Mouse (Mus musculus) Patski (cell line): ENCODE measurements around the gene Duxbl3. TPM values are rescaled to one million over a fixed set of nuclear protein-coding genes. Genes with fewer than 3 reads are reported as not detected.

Source experiments
- ATAC-seq: fragments of 100-300 bp; one replicate; pipeline ENCODE4 v1.8.0; 2021
- CTCF ChIA-PET: fragments of 350-600 bp; sonication (Branson Sonifier 250); formaldehyde crosslinking; loops from one replicate; lab custom pipeline; 2022; ENCODE audit warnings: inconsistent platforms; lab: Charles Lee
- POLR2A ChIA-PET: fragments of 350-600 bp; sonication (Branson Sonifier 250); formaldehyde crosslinking; loops from one replicate; lab custom pipeline; 2022; ENCODE audit warnings: antibody characterized with exemption, inconsistent platforms; lab: Charles Lee
- DNase-seq: peaks from one replicate; pipeline ENCODE4 v3.0.0-alpha.2; 2011; ENCODE audit warnings: low read depth, low spot score
- H3K27me3 ChIP-seq: fragments of 371-371 bp; one replicate; pipeline ENCODE4 v1.5.1; 2021
- CTCF ChIP-seq: fragments of 100-300 bp; IDR thresholded peaks from one replicate; pipeline ENCODE4 v1.5.1; 2021
- in situ Hi-C: fragments of 300-500 bp; cut with MboI; formaldehyde crosslinking; loops from 3 replicates; pipeline ENCODE4 v1.11.1; 2018; ENCODE audit warnings: low pct_unique_long_range_greater_than_20kb, mixed read lengths
- polyA plus RNA-seq: library from polyadenylated mRNA; unstranded; gene quantifications from one replicate; pipeline ENCODE4 v1.2.3, GENCODE M21; 2021

Gene Duxbl3
- polyA plus RNA-seq, 1 experiment from 2014 or later = not detected

DNA sequence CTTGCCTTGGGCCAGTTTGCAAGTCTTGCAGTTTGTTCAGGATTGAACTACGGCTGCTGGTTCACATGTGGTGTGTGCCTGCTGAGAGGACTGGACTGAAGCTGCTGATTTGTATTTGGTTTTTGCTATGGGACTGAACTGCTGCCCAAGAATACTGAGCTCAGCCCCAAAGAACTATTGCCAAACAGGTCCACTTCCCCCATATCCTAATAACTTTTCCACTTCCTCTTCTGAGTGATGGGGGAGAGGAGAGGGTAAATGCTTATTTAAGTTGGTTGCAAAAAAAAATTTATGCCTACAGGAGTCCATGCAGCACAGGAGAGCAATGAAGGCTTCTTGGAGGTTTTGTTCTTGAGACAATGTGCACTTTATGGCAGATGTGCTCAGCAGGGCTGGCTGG, 51.7 kb downstream of the Duxbl3 start:
- ATAC-seq (no peak), DNase-seq (no peak)
- H3K27me3 ChIP-seq = peaks cover 16% of the 10 kb centered on the region
- POLR2A ChIA-PET = no interaction called here
- no peak for TF ChIP-seq CTCF
- in situ Hi-C loops = no loop called here
- CTCF ChIA-PET = no interaction called here

DNA sequence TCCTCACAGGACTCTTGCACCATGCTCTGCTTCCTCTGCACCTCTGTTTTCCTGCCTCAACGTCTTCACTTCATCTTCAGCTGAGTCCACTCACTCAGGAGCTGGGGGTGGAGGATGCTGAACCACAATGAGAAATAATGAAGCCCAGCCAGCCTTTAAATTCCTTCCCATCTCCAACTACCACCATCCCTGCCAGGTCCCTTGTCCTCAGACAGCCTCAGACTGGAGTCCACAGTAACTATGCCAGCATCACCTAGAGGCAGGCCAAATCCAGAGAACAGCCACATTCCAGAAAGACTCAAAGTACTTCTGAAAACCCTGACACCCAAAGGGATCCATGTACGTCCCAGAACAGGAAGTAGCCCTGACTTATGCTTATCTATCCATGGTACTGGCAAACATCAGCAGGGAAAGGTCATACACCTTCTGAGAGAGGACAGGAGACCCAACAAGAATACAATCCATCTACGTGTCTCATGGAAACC, 58.5 kb downstream of the Duxbl3 start:
- ATAC-seq (no peak), DNase-seq (no peak)
- POLR2A ChIA-PET = no interaction called here
- CTCF ChIA-PET = no interaction called here
- in situ Hi-C loops = no loop called here
- H3K27me3 ChIP-seq = peaks cover 3% of the 10 kb centered on the region
- no peak for TF ChIP-seq CTCF

Other genes with a start within 250 kb of the Duxbl3 start
- gene Gm9780, start 215.3 kb upstream of the Duxbl3 start, polyA plus RNA-seq = not detected
- gene Tmem254c, start 190.6 kb upstream of the Duxbl3 start, polyA plus RNA-seq = 36.1 TPM
- gene Cphx2, start 176.4 kb upstream of the Duxbl3 start, polyA plus RNA-seq = not detected
- gene Cphx3, start 175.7 kb upstream of the Duxbl3 start, polyA plus RNA-seq = not detected
- not detected for gene Duxbl2, start 139.6 kb upstream of the Duxbl3 start, polyA plus RNA-seq
- not detected for gene Plac9b, start 75.5 kb upstream of the Duxbl3 start, polyA plus RNA-seq
- 25.8 TPM for gene Tmem254b, start 50.9 kb upstream of the Duxbl3 start, polyA plus RNA-seq